Mouse (Mus musculus) CH12.LX (cell line): ENCODE data around the gene Rwdd2a.

Experiments
- BHLHE40 ChIP-seq: IDR thresholded peaks from 2 replicates; pipeline ENCODE4 v1.6.1; 2011; ENCODE audit warnings: mild to moderate bottlenecking, low read depth, low read length, improper control_type of control experiment
- CHD2 ChIP-seq: IDR thresholded peaks from 2 replicates; pipeline ENCODE4 v1.6.1; 2011; ENCODE audit warnings: low read length, improper control_type of control experiment
- CTCF ChIP-seq, 2 experiments: IDR thresholded peaks in 1 of 2; conservative IDR thresholded peaks in 1 of 2; 2 replicates each; pipeline ENCODE4 v1.5.1; 2011 to 2012; ENCODE audit warnings: low read depth in 2 of 2, low read length in 2 of 2, improper control_type of control experiment in 1 of 2, inconsistent platforms in 1 of 2, mild to moderate bottlenecking in 1 of 2, moderate library complexity in 1 of 2
- GABPA ChIP-seq: IDR thresholded peaks from 2 replicates; pipeline ENCODE4 v1.6.1; 2012; ENCODE audit warnings: low read depth, low read length, improper control_type of control experiment, inconsistent platforms; ENCODE audit not compliant: insufficient replicate concordance
- POLR2A ChIP-seq: IDR thresholded peaks from 2 replicates; pipeline ENCODE4 v1.6.1; 2011; ENCODE audit warnings: low read depth, mild to moderate bottlenecking, improper control_type of control experiment, low read length
- RAD21 ChIP-seq: IDR thresholded peaks from 2 replicates; pipeline ENCODE4 v1.6.1; 2011; ENCODE audit warnings: low read depth, mild to moderate bottlenecking, low read length, improper control_type of control experiment, moderate library complexity
- USF1 ChIP-seq: IDR thresholded peaks from 2 replicates; pipeline ENCODE4 v1.6.1; 2014; ENCODE audit warnings: low read depth, mild to moderate bottlenecking, inconsistent platforms, low read length, improper control_type of control experiment

DNA sequence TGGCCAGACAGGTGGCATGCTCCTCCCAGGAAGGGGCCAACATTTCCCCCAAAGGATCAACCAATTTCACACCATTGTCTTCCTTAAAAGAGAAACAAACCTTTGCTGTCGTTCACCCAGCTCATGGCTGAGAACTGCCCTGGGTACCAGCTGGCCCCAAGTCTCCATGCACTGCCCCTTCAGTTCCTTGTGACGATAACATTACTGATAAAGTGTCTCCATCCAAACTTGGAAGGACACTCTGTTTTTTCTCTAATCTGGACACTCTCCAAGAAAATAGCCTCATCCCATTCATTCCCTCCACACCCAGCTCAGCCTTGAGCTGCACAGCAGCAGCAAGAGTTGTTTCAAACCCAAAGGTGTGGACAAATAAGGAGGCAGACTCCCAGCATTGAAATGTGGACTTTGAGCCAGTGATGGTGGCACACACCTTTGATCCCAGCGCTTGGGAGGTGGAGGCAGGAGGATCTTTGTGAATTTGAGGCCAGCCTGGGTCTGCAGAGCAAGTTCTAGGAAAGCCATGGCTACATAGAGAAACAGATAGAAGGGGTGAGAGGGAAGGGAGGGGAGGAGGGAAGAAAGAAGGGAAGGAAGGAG is 2.4 kb upstream of the Rwdd2a start:
- TF ChIP-seq POLR2A, result no peak
- no peak for TF ChIP-seq USF1
- no peak for TF ChIP-seq BHLHE40
- no peak for TF ChIP-seq RAD21
- no peak for TF ChIP-seq CHD2
- no peak for TF ChIP-seq CTCF (conservative IDR thresholded peaks at IDR 0.05 in 1 of 2, IDR thresholded peaks at IDR 0.05 in 1 of 2; ENCODE audit: low read depth in 2 of 2, low read length in 2 of 2)
- TF ChIP-seq GABPA, result no peak
